17 mouse cellular contexts compared by ENCODE assay signal in the genomic region with DNA sequence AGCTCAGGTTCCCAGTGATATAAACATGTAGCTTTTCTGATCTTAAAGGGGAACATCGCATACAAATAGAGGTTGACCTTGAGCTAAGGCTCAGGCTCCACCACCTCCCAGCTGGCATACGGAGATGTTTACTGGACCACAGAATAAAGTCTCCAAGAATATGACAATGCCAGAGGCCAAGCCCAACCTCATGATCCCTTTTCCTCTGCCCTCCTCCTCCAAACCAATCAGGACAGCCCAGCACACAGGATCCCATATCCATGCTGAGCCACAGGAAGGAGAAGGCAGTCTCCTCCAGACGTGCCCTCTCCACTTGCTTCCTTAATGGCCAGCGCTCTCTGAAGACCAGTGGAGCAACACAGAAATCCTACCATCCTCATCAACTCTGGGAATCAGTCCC. TPM values are rescaled to one million over a fixed set of nuclear protein-coding genes. Genes with fewer than 3 reads are reported as not detected.
DNase-seq lines count a peak whose midpoint lies in the region; ATAC-seq and TF ChIP-seq lines count a peak whose summit lies in the region.
"Had no signal": no experiment of that assay in that cellular context is flagged by ENCODE, and none has a peak within 500 bp of the region (broad histone marks: within the 10 kb centered on the region; RNA-seq: fewer than 3 reads in every experiment).

No protein-coding gene starts in this region.

- no peaks in the 10 kb centered on the region for H3K27me3 ChIP-seq in liver, postnatal 0 days (ENCODE audit: insufficient read depth, low read length)
- no peaks in the 10 kb centered on the region for H3K27me3 ChIP-seq in liver, embryonic 11.5 days (replicated peaks; ENCODE audit: control insufficient read depth, insufficient read depth, low read length)
- H3K27me3 ChIP-seq in heart, embryonic 11.5 days (ENCODE audit: control insufficient read depth, insufficient read depth, low read length) = no peaks in the 10 kb centered on the region
- H3K27me3 ChIP-seq: embryonic facial prominence, embryonic 13.5 days; neural tube, embryonic 15.5 days; stomach, embryonic 15.5 days had no signal

- H3K27ac ChIP-seq in liver, postnatal 0 days (ENCODE audit: low read depth) = peak overlapping the region; percentile 81
- no peak overlapping the region for H3K27ac ChIP-seq in liver, embryonic 11.5 days (ENCODE audit: low read depth, low read length)
- H3K27ac ChIP-seq in heart, embryonic 11.5 days (ENCODE audit: low read depth, low read length) = peak overlapping the region; percentile 92
- H3K27ac ChIP-seq: embryonic facial prominence, embryonic 13.5 days; neural tube, embryonic 15.5 days had no signal

- TF ChIP-seq EP300 in liver, postnatal 0 days (IDR thresholded peaks at IDR 0.05; ENCODE audit: low read depth) = no peak

- H3K4me1 ChIP-seq in liver, postnatal 0 days (ENCODE audit: insufficient read depth) = peaks cover 88% of the 10 kb centered on the region
- peaks cover 59% of the 10 kb centered on the region for H3K4me1 ChIP-seq in liver, embryonic 11.5 days (replicated peaks; ENCODE audit: control insufficient read depth, insufficient read depth, low read length)
- H3K4me1 ChIP-seq in heart, embryonic 11.5 days (ENCODE audit: control insufficient read depth, insufficient read depth, low read length) = peaks cover 98% of the 10 kb centered on the region

- DNase-seq in heart, adult 11 months = peak; percentile 95
- DNase-seq in heart, adult 8-10 months (ENCODE audit: low spot score) = no peak
- DNase-seq in liver, postnatal 0 days = no peak
- no peak for DNase-seq in liver, embryonic 11.5 days (ENCODE audit: low spot score)
- DNase-seq in skeletal muscle tissue, adult 2 months (ENCODE audit: low read depth, low spot score) = peak; percentile 57
- DNase-seq: adrenal gland, postnatal 36 days; cerebellum, adult 11 months; cerebellum, postnatal 36 days; kidney, adult 11 months; lung, embryonic 14.5 days had no signal

- no peaks in the 10 kb centered on the region for H3K9me3 ChIP-seq in liver, postnatal 0 days (ENCODE audit: low read length)
- no peaks in the 10 kb centered on the region for H3K9me3 ChIP-seq in liver, embryonic 11.5 days (ENCODE audit: control insufficient read depth, low read length)
- H3K9me3 ChIP-seq in heart, embryonic 11.5 days (replicated peaks; ENCODE audit: control insufficient read depth, low read length) = no peaks in the 10 kb centered on the region
- H3K9me3 ChIP-seq: embryonic facial prominence, embryonic 13.5 days; neural tube, embryonic 15.5 days; stomach, embryonic 15.5 days had no signal

- ATAC-seq in liver, postnatal 0 days = no peak
- no peak for ATAC-seq in liver, embryonic 11.5 days (replicated peaks; ENCODE audit: low FRiP score)
- ATAC-seq in heart, embryonic 11.5 days (replicated peaks; ENCODE audit: insufficient number of reproducible peaks, low FRiP score, low TSS enrichment) = no peak
- no peak for ATAC-seq in frontal cortex, adult (ENCODE audit: low TSS enrichment)
- ATAC-seq: activated CD4-positive, CD25-positive, alpha-beta regulatory T cell, adult 4 months; hindbrain, embryonic 16.5 days had no signal

- TF ChIP-seq CTCF in liver, postnatal 0 days (IDR thresholded peaks at IDR 0.05; ENCODE audit: low read depth) = no peak

- no peak overlapping the region for H3K4me3 ChIP-seq in liver, postnatal 0 days (ENCODE audit: low read depth, low read length)
- H3K4me3 ChIP-seq in liver, embryonic 11.5 days (ENCODE audit: low read depth, low read length) = no peak overlapping the region
- no peak overlapping the region for H3K4me3 ChIP-seq in heart, embryonic 11.5 days (ENCODE audit: low read depth, low read length)
- H3K4me3 ChIP-seq: embryonic facial prominence, embryonic 13.5 days; neural tube, embryonic 15.5 days; stomach, embryonic 15.5 days had no signal

- H3K36me3 ChIP-seq in liver, postnatal 0 days (replicated peaks; ENCODE audit: insufficient read depth, low read length) = no peaks in the 10 kb centered on the region
- peaks cover 2% of the 10 kb centered on the region; the same call in 1 of the 2 replicates for H3K36me3 ChIP-seq in liver, embryonic 11.5 days (ENCODE audit: control insufficient read depth, insufficient read depth, low read length)
- H3K36me3 ChIP-seq in heart, embryonic 11.5 days (ENCODE audit: control insufficient read depth, insufficient read depth, low read length) = no peaks in the 10 kb centered on the region
- H3K36me3 ChIP-seq: embryonic facial prominence, embryonic 13.5 days; neural tube, embryonic 15.5 days; stomach, embryonic 15.5 days had no signal

- no peak overlapping the region; the same call in 1 of the 2 replicates for H3K4me2 ChIP-seq in liver, postnatal 0 days (ENCODE audit: low read depth, low read length)
- no peak overlapping the region; the same call in 1 of the 2 replicates for H3K4me2 ChIP-seq in liver, embryonic 11.5 days
- peak overlapping the region; percentile 47 for H3K4me2 ChIP-seq in heart, embryonic 11.5 days
- H3K4me2 ChIP-seq: embryonic facial prominence, embryonic 13.5 days; lung, embryonic 14.5 days; neural tube, embryonic 15.5 days; stomach, embryonic 15.5 days had no signal

- WGBS in liver, postnatal 0 days (ENCODE audit: insufficient replicate concordance) = 57% methylated on average over 4 of the region's 4 CpGs
- 73% methylated on average over 4 of the region's 4 CpGs for WGBS in liver, embryonic 11.5 days
- WGBS in heart, embryonic 11.5 days (ENCODE audit: insufficient replicate concordance) = 61% methylated on average over 4 of the region's 4 CpGs

- H3K9ac ChIP-seq in liver, postnatal 0 days (replicated peaks) = no peak overlapping the region
- no peak overlapping the region for H3K9ac ChIP-seq in liver, embryonic 11.5 days (ENCODE audit: low read depth, low read length)
- peak overlapping the region; percentile 62; the same call in 1 of the 2 replicates for H3K9ac ChIP-seq in heart, embryonic 11.5 days (ENCODE audit: low read depth, low read length)
- H3K9ac ChIP-seq: embryonic facial prominence, embryonic 13.5 days; lung, embryonic 14.5 days; neural tube, embryonic 15.5 days; stomach, embryonic 15.5 days had no signal

RNA-seq across cellular contexts. Expression of gene Mapkapk2, which starts 6.7 kb away (rescaled TPM):
- total RNA-seq in heart, adult 8-10 months (2022) = 100 to 1,000 TPM; 303 to 326 (median 315) TPM
- polyA plus RNA-seq in liver, postnatal 0 days (2015; fragmentation: Nextera tagmentation; extraction: Ambion mirVana) = 18.3 and 19.6 TPM in 2 replicates
- polyA plus RNA-seq in liver, embryonic 11.5 days (2014; fragmentation: Nextera tagmentation; extraction: Ambion mirVana) = 26.9 and 30.1 TPM in 2 replicates
- 51.4 and 57.6 TPM in 2 replicates for polyA plus RNA-seq in heart, embryonic 11.5 days (2014; fragmentation: Nextera tagmentation; extraction: Ambion mirVana)

RNA-seq across cellular contexts. Expression of gene Dyrk3, which starts 47.3 kb away (rescaled TPM):
- under 1 TPM; 0.25 to 0.71 (median 0.53) TPM for total RNA-seq in heart, adult 8-10 months (2022)
- 9.5 and 10.3 TPM in 2 replicates for polyA plus RNA-seq in liver, postnatal 0 days (2015; fragmentation: Nextera tagmentation; extraction: Ambion mirVana)
- polyA plus RNA-seq in liver, embryonic 11.5 days (2014; fragmentation: Nextera tagmentation; extraction: Ambion mirVana) = 11.7 and 16.2 TPM in 2 replicates
- 3.7 and 4.0 TPM in 2 replicates for polyA plus RNA-seq in heart, embryonic 11.5 days (2014; fragmentation: Nextera tagmentation; extraction: Ambion mirVana)

Comparison
In these comparisons a context has a peak if more than half of its experiments do, and no peak if none do; other contexts are left out.
1. DNase-seq: peak in heart, adult 11 months (single experiment) and skeletal muscle tissue, adult 2 months (single experiment); none in heart, adult 8-10 months (single experiment), liver, postnatal 0 days (single experiment) and liver, embryonic 11.5 days (single experiment).